Mouse (Mus musculus): ENCODE data around the gene Pet100.

DNA sequence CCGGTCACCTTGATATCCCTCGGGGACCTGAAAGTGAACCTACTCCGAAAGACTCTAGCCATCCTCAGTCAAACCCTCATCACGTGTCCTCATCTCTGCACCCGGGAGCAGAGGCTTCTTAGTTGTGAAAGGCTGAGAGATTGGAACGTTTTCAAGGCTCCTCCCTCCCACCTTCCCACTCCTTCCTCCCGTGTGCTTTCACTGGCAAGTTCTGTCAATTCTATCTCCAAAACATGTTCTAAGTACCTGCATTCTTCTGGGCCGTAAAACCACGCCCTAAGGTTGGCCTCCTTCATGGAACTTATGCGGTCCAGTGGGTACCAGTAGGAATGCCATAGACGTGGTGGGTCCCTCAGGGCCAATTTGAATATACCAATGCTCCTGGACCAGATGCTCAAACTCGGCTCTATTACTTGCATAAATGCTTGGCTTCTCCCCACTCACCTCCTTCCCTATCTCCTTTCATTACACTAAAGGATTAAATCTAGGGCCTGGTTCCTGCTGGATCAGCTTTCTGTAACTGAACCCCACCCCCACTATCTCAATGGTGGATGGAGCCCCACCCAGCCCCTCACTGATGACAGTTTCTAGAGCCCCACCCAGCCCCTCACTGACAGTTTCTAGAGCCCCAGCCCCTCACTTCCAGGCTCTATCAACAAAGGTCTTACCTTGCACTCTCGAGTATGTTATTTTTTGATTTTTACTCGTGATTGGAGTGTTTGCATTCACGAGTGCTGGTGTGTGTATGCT is 45.0 kb upstream of the Pet100 start:
- TF ChIP-seq POLR2A (IDR thresholded peaks at IDR 0.05; ENCODE audit: borderline replicate concordance, extremely low read depth, insufficient read depth, insufficient read length, poor library complexity, severe bottlenecking) (no peak), CTCF (IDR thresholded peaks at IDR 0.05; ENCODE audit: borderline replicate concordance, extremely low read depth, insufficient read depth, insufficient read length) (no peak)

Measured in brain, embryonic 14.5 days (tissue).